Mouse (Mus musculus): ENCODE results near the gene Kif24. TPM values are rescaled to one million over a fixed set of nuclear protein-coding genes. Genes with fewer than 3 reads are reported as not detected.

Gene Kif24
- 1.1 TPM in 2 replicates for polyA plus RNA-seq (2012; rRNA removed)

DNA sequence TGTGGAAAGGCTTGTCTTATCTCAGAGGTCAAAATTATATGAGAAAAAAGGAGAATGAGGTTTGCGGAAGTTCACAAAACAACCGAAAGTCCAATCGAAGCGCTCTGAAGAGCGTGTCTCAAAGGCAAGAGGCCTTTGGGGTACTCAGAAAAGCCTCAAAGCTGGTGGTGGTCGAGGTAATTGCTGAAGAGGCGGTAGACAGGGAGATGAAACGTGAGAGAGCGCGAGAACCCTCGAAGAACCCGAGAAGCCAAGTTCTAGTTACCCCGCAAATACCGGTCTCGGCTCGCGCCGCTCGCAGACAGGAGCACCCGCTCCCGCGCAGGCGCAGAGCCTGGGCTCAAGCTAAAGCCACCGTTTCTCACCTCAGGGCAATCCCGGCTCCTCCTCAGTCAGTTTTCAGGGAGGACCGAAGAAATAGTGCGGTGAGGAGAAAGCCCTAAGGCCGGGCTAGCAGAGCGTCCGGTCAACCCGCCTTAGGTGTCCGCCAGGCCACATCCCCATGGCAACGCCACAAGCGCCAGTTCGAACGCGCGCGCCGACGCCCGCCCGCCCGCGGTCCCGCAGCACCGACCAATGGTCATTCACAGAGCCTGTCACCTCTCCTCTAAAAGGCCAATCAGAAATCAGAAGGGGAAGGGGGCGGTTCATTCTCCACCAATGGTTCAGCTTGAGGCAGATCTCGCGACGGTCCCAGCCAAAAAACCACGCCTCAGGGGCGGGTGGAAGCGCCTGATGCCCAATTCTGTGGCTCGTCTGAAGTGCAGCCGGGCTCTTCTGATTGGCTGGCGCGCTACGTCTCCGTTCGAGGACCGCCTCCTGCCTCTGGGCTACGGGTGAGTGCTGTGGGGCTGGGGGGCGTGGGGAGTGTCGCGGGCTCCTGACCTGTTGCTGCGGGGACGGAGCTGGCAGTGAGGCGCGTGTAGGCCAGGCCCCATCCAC, at the start of gene Kif24, which contains the start of gene Nudt2:
Gene Kif24, minus strand, starts transcription at position 543 of the 942 bp plus-strand sequence.
Gene Nudt2, plus strand, starts transcription at position 807 of the 942 bp plus-strand sequence.
- peak; percentile 97 for DNase-seq (ENCODE audit: low read depth)

DNA sequence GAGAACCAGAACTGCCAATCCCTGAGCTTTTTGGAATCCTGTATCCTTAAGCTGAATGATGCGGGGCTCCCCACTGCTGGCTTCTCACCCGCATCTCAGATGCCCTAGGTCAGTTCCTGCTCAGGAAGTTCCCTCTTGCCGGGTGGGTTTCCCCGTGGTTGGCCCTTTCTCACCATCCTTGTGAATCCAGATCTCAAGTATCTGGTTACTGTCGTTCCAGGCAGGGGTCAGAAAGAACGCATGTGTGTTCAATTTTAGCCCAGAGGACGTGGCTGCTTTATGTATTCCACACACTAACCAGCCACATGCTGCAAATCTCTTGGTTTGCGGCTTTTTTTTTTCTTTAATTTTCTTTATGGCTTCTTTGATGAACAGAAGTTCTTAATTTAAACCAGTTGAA, 49.0 kb upstream of the Kif24 start:
- DNase-seq (ENCODE audit: low read depth): no peak

DNA sequence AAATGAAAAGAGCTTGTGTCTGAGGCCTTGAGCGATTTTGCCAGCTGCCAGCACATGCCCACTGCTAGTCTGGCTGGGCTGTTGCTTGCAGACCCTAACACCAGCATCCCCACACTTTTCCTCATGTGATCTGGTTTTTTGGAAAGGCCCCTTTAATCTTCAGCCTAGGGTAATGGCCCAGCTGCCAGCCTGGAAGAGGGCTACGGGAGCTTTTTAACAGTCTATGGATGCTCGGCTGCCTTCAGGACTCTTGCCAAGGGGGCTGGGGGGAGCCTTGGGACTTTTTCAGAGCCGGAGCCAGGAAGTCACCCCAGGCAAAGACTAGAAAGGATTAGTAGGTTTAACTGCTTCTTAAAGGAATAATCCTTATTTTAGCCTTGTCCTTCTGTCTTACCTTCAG, 48.6 kb upstream of the Kif24 start:
- no peak for DNase-seq (ENCODE audit: low read depth)

DNA sequence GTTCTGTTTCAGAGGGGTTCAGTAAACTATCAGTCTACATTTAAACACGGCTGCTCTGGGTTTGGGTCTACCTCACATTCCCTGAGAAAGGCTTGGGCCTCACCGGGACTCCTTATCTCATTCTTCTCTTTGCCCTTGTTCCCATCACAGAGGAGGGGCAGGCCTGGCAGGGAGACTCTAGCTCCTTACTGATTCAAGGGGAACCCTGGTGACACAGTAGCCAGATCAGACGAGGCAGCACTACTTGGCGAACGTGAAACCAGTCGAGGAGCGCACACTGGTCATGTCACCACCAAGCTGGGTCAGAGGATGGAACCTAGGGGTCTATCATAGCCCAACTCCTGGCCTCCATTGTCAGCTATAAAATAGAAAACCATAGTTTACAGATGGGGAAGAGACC, 43.3 kb upstream of the Kif24 start:
- no peak for DNase-seq (ENCODE audit: low read depth)

GRCm38 (mm10) chr4:41507326-41507924, 42.7 kb upstream of the Kif24 start:
- no peak for DNase-seq (ENCODE audit: low read depth)

DNA sequence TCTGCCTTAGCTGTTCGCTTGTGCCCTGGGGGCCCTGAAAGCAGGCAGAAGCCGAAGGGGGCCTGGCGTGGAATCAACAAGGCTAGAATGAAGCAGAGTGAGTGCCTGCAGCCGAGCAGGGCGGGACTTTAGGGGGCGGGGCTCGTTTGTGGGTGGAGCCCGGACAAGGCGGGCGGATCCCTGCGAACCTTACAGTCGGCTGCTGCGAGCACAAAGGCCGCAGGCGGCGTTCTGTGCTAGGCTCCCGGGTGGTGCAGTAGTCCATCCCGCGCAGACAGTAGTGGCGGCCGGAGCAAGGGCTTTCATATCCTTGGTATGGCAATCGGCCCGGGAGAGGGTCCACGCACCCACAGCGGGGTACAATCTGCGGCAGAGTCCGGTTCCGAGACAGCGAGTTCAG, 42.2 kb upstream of the Kif24 start:
- no peak for DNase-seq (ENCODE audit: low read depth)

- DNase-seq (ENCODE audit: low read depth): no peak
Observed at GRCm38 (mm10) chr4:41506156-41506555, 41.5 kb upstream of the Kif24 start.

GRCm38 (mm10) chr4:41505131-41505551, 40.5 kb upstream of the Kif24 start:
- no peak for DNase-seq (ENCODE audit: low read depth)

- no peak for DNase-seq (ENCODE audit: low read depth)
Observed at GRCm38 (mm10) chr4:41504325-41504724, 39.6 kb upstream of the Kif24 start.

GRCm38 (mm10) chr4:41502986-41503412, 38.3 kb upstream of the Kif24 start, which contains the start of gene AI464131:
Gene AI464131, minus strand, starts transcription at chr4:41503076.
- DNase-seq (ENCODE audit: low read depth): no peak

GRCm38 (mm10) chr4:41502171-41502940, 37.7 kb upstream of the Kif24 start:
- DNase-seq (ENCODE audit: low read depth): no peak

GRCm38 (mm10) chr4:41500787-41501186, 36.1 kb upstream of the Kif24 start:
- no peak for DNase-seq (ENCODE audit: low read depth)

GRCm38 (mm10) chr4:41499619-41500018, 34.9 kb upstream of the Kif24 start:
- DNase-seq (ENCODE audit: low read depth): no peak

- DNase-seq (ENCODE audit: low read depth): no peak
Observed at GRCm38 (mm10) chr4:41498921-41499391, 34.3 kb upstream of the Kif24 start.

- DNase-seq (ENCODE audit: low read depth): no peak
Observed at GRCm38 (mm10) chr4:41497995-41498845, 33.5 kb upstream of the Kif24 start.

DNA sequence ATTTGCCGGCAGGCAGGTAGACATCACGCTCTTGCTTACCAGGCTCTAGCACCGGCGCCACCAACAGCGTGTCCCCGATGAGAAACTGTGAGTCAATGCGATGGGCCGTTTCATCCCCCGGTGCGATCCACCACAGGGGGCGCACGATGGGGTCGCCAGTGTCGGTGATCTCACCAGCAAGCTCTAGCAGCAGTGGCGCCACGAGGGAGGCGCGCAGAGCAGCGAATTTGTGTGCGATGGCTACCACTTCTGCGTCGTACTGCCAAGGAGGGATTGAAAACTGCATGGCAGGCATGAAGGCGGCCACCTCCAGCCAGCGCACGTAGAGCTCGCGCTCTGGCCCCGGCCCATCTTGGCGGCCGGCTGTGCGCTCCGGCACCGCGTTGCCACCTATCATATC, 32.9 kb upstream of the Kif24 start:
- no peak for DNase-seq (ENCODE audit: low read depth)

DNA sequence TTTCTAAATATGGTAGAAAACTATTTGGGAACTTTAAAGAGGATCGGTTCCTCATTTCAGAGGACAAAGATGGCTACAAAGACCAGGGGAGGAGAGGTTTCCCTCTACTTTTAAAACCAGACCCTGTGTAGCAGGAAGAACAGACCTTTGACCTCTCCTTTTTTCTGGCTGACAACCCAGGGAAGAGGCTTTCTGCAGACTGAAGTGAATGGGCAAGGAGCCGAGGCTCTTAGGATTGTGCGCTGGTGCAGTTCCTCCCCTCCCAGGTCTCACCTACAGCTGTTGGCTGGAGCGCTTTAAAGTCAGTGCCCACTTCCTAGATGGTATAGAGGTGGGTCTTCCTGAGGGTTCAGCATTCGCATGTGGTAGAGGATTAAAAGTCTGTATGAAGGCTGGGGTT, 32.4 kb upstream of the Kif24 start:
- no peak for DNase-seq (ENCODE audit: low read depth)

GRCm38 (mm10) chr4:41495850-41496249, 31.2 kb upstream of the Kif24 start:
- DNase-seq (ENCODE audit: low read depth): no peak

GRCm38 (mm10) chr4:41495076-41495475, 30.4 kb upstream of the Kif24 start:
- DNase-seq (ENCODE audit: low read depth): no peak

DNA sequence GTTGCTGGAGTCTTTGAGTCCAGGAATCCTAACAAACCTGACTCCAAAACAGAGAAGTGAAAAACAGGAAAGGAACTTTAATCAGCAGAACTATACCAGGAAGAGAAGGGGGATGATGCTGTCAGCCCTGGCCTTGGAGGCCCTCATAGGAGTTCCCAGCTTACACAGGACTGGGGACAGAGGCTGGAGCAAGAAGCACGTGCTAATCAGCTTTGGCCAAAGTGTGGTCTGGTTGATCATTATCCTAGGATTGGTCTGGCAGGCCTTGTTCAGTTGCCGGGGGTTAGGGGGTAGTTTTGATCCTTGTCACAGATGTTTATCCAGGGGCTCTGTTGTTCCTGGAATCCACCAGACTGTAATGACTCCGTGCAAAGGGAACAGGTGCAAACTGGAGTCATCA, 29.7 kb upstream of the Kif24 start:
- DNase-seq (ENCODE audit: low read depth): no peak
